Mouse (Mus musculus) spleen, adult 2 months (tissue): Measurements from ENCODE around the gene Traf4. TPM values are rescaled to one million over a fixed set of nuclear protein-coding genes. Genes with fewer than 3 reads are reported as not detected.

Experiments
- DNase-seq, 2 experiments: peaks; one replicate each; pipeline versions ENCODE4 v3.0.0 to v3.0.0-alpha.2; 2012 to 2021; ENCODE audit warnings: low spot score in 2 of 2, low read depth in 1 of 2
- H3K27ac ChIP-seq: fragments of 200-500 bp; 2 replicates; pipeline ENCODE4 v1.5.1; 2012; ENCODE audit warnings: low read length, inconsistent platforms; ENCODE audit not compliant: insufficient read depth
- H3K27me3 ChIP-seq: fragments of 200-500 bp; 2 replicates; pipeline ENCODE4 v1.6.1; 2012; ENCODE audit warnings: mild to moderate bottlenecking, moderate library complexity, low read length, inconsistent platforms; ENCODE audit not compliant: control insufficient read depth, insufficient read depth
- H3K36me3 ChIP-seq: fragments of 200-500 bp; 2 replicates; pipeline ENCODE4 v1.6.1; 2012; ENCODE audit warnings: mild to moderate bottlenecking, low read length, inconsistent platforms; ENCODE audit not compliant: control insufficient read depth, insufficient read depth
- H3K4me1 ChIP-seq: fragments of 200-500 bp; 2 replicates; pipeline ENCODE4 v1.6.1; 2011; ENCODE audit warnings: inconsistent platforms; ENCODE audit not compliant: control insufficient read depth, insufficient read depth, insufficient read length
- H3K4me3 ChIP-seq: fragments of 200-500 bp; 2 replicates; pipeline ENCODE4 v1.5.1; 2011; ENCODE audit warnings: mild to moderate bottlenecking, inconsistent platforms; ENCODE audit not compliant: insufficient read depth, insufficient read length; ENCODE audit errors: extremely low read depth
- CTCF ChIP-seq: fragments of 200-500 bp; IDR thresholded peaks from 2 replicates; pipeline ENCODE4 v1.5.1; 2011; ENCODE audit warnings: mild to moderate bottlenecking, inconsistent platforms; ENCODE audit not compliant: insufficient read depth, insufficient read length, insufficient replicate concordance; ENCODE audit errors: extremely low read depth
- POLR2A ChIP-seq: fragments of 200-500 bp; IDR thresholded peaks from 2 replicates; pipeline ENCODE4 v1.6.1; 2011; ENCODE audit warnings: low read depth, low read length, inconsistent platforms
- WGBS: fragments of 180-500 bp; shearing (Covaris S2); methylation state at CpG from one replicate; pipeline ENCODE4 v1.1.7; 2018; 5-methylcytosine and 5-hydroxymethylcytosine counted together
- polyA plus RNA-seq: library from polyadenylated mRNA; depleted of rRNA; stranded (reverse); fragments of >200 nt; gene quantifications from 2 replicates; pipeline ENCODE4 v1.2.3, GENCODE M21; 2012

Gene Traf4
- polyA plus RNA-seq, 1 experiment: 43.4 TPM

DNA sequence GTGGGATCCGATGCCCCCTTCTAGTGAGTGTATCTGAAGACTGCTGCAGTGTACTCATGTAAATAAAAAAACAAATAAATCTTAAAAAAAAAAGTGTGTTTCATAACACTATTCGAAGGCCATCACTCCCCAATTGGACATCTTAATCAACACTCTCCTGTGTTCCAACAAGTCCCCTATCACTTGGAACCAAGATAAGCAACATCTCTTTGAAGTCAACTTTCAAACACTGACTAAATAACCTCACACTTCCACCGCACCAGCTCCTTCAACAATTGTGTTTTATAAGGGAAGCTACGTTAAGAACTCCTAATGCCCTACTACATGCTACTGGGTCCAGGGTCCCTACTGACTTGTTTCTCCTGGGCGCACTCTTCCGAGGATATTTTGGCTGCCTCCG, 17.1 kb upstream of the Traf4 start:
- no peak for DNase-seq
- 6% methylated on average over 7 of the region's 7 CpGs for WGBS
- H3K4me1 ChIP-seq: peaks cover 5% of the 10 kb centered on the region; the same call in 1 of the 2 replicates
- no peak overlapping the region for H3K27ac ChIP-seq
- TF ChIP-seq POLR2A (no peak), CTCF (no peak)
- peak overlapping the region; percentile 28; the same call in 1 of the 2 replicates for H3K4me3 ChIP-seq
- H3K36me3 ChIP-seq: peaks cover 18% of the 10 kb centered on the region
- H3K27me3 ChIP-seq: peaks cover 1% of the 10 kb centered on the region; the same call in 1 of the 2 replicates

DNA sequence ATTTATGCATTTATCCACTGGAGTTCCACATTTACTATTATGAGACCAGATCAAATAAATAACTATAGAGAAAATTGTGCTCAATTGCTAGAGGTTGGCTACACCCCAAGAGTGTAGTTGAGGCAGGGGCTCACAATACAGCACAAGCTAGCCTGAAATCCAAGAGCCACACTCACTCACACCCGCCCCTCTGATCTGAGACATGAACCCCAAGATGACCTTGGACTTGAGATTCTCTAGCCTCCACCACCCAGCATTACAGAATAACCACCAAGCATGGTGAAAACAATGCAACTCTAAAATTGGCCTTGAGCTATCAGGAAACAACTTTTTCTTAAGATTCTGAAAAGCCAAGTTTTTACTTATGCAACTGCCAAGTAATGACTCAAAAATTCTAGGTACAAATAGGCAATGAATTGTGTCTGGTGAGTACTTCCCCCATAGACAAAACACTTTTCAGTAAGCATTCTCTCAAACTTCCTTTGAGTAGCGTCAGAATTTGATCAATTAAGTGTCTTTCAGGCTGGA, 16.5 kb upstream of the Traf4 start:
- TF ChIP-seq CTCF (no peak), POLR2A (no peak)

DNA sequence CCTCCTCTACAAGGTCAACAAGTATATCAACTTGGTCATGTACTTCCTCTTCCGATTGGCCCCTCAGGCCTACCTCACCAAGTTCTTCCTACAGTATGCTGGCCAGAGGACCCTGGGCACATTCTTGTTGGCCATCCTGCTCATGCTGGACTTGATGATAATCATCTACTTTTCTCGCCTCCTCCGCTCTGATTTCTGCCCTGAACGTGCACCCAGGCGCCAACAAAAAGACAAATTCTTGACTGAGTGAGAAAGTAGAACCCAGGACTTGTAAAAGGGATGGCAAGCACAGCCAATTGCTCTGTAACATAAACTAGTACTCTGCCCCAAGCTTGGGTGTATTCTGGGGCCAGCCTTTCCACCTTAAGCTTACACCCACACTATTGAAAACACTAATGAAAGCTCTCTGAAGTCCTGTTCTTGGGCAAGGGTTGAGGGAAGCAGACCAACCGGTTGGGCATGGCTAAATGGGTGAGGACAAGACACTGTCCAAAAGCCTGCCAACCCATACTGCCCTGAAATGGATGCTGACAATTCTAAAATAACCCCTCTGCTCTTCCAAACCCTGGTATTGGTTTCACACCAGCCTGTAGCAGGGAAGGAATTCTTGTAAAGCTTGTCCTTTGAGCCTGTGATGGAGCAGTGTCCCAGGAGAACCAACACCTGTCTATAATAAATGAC, 14.8 kb upstream of the Traf4 start:
- no peak for DNase-seq
- no peak for TF ChIP-seq POLR2A
- TF ChIP-seq CTCF: no peak
- no peaks in the 10 kb centered on the region for H3K27me3 ChIP-seq
- peaks cover 18% of the 10 kb centered on the region for H3K36me3 ChIP-seq
- WGBS: 85% methylated on average over 6 of the region's 6 CpGs
- H3K27ac ChIP-seq: no peak overlapping the region
- H3K4me3 ChIP-seq: no peak overlapping the region
- H3K4me1 ChIP-seq: peaks cover 8% of the 10 kb centered on the region

More for the DNA sequence above, 16.5 kb upstream of the Traf4 start:
- H3K27me3 ChIP-seq: no peaks in the 10 kb centered on the region
- H3K4me3 ChIP-seq: no peak overlapping the region
- peaks cover 5% of the 10 kb centered on the region; the same call in 1 of the 2 replicates for H3K4me1 ChIP-seq
- H3K36me3 ChIP-seq: peaks cover 18% of the 10 kb centered on the region
- WGBS: 63% methylated on average over 2 of the region's 2 CpGs
- H3K27ac ChIP-seq: no peak overlapping the region
- no peak for DNase-seq

DNA sequence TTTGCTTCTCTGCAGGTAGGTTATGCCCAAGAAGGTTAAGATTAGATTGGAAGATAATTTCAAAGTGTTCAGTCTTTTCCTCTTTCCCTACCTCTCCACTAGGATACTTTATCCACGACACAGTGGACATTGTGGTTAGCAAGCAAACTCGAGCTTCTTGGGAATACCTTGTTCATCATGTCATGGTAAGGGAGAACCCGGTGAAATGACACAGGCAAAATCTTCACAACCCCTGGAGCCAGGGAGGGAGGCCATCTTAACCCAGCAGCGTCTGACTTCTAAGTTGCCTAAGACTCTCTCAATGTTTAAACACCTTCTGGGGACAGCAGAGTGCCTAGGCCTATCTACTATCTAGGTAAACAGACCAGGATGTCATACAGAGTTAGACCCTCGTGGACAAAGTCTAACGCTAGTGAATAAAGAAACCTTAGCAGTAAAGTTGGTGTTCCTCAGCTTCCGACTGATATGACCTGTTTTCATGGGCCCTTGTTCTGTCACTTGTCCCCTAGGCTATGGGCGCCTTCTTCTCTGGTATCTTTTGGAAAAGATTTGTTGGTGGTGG, 14.1 kb upstream of the Traf4 start:
- no peak overlapping the region for H3K27ac ChIP-seq
- no peak overlapping the region for H3K4me3 ChIP-seq
- WGBS: 55% methylated on average over 8 of the region's 8 CpGs
- no peak for DNase-seq
- H3K36me3 ChIP-seq: peaks cover 18% of the 10 kb centered on the region
- H3K27me3 ChIP-seq: no peaks in the 10 kb centered on the region
- TF ChIP-seq POLR2A (no peak), CTCF (no peak)
- peaks cover 8% of the 10 kb centered on the region for H3K4me1 ChIP-seq

DNA sequence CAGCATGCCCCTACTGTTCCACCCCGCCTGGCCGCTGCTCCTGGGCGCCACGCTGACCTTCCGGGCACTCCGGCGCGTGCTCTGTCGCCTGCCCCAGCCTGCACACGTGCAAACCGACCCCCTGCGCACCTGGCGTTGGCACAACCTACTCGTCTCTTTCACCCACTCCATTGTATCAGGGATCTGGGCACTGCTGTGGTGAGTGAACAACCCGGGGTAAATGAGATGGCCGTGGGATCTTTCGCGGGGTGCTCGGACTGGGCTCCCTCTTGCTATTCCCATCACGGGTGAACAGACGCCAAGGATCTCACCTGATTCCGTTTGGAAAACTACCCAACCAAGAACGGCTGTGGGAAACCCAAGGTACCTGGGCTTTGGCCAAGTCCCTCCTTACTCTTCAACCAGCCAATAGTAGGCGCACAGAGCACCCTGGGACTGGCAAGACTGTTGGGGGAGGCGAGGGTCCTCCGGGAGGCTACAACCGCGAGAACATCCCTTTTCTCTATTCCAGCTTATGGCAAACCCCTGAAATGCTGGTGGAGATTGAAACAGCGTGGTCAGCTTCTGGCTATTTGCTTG, 13.6 kb upstream of the Traf4 start:
- WGBS: 4% methylated on average over 29 of the region's 29 CpGs
- Histone ChIP-seq H3K4me3 (peak overlapping the region; percentile 55), H3K4me1 (peaks cover 8% of the 10 kb centered on the region), H3K36me3 (peaks cover 18% of the 10 kb centered on the region), H3K27me3 (no peaks in the 10 kb centered on the region), H3K27ac (peak overlapping the region; percentile 73)
- no peak for DNase-seq
- TF ChIP-seq POLR2A: no peak
- no peak for TF ChIP-seq CTCF

DNA sequence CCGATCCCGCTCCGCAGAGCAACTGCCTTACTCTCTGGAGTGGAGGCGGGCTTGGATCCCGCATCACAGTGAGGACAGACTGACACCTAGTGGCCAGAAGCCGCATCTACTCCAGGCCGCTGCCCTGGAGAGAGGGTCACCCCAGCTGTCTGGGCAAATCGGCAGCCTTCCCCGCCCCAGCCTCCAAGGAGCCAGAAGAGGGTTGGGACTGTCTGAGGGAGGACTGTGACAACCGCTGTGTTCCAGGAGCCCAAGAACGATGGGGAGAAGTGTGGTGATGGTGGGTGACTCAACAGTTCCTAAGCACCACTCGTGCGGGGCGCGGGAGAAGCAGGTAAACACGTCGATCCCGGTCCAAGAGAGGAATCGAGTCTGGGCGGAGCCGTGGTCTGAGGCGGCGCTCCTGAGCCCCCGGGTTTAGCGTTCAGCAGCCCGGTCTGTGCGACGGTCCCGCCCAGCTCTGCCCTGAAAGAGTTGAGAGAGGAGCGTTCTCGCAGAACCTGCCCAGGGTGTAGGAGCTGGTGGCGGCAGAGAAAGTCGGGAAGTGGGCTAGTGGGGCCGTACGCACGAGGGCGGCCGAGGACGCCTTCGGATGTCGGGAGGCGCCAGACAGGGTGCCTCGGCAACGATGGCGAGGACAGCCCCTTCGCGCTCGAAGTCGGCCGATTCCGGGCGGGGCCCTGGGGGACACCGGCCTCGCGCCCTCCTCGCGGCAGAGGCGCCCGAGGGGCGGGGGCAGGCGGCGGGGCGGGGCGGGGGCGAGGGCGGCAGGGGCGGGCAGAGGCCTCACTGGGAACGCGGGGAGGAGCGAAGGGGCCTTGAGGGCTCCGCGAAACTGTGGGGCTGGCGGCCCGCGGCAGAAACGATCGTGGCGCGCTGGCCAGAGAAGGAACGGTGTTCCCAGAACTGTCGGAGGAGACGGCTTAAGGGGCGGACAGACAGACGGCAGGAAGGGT, 12.8 kb upstream of the Traf4 start:
- peaks cover 18% of the 10 kb centered on the region for H3K36me3 ChIP-seq
- H3K4me1 ChIP-seq: peaks cover 8% of the 10 kb centered on the region
- under 1% methylated on average over 77 of the region's 84 CpGs for WGBS
- H3K4me3 ChIP-seq: peak overlapping the region; percentile 92
- H3K27me3 ChIP-seq: no peaks in the 10 kb centered on the region
- TF ChIP-seq CTCF (peak; percentile 94), POLR2A (no peak)
- peak; percentile 71 to 89 for DNase-seq
- H3K27ac ChIP-seq: peak overlapping the region; percentile 96
